Mouse (Mus musculus) lung, embryonic 16.5 days (tissue): ENCODE measurements around the gene Fcgrt. TPM values are rescaled to one million over a fixed set of nuclear protein-coding genes. Genes with fewer than 3 reads are reported as not detected.

ENCODE experiments used
- ATAC-seq: fragments of 200-750 bp; cut with Nextera tagmentation; 2 replicates; pipeline ENCODE4 v1.8.0; 2017; ENCODE audit warnings: low read depth, mild to moderate bottlenecking, moderate library complexity
- H3K27ac ChIP-seq: fragments of 300-500 bp; sonication (generic); 2 replicates; pipeline ENCODE4 v1.5.1; 2014; ENCODE audit warnings: mild to moderate bottlenecking, control low read depth, low read length
- H3K27me3 ChIP-seq: fragments of 300-500 bp; sonication (generic); 2 replicates; pipeline ENCODE4 v1.6.1; 2014; ENCODE audit warnings: low read depth, low read length, mixed read lengths; ENCODE audit not compliant: control insufficient read depth, insufficient read depth
- H3K36me3 ChIP-seq: fragments of 300-500 bp; sonication (generic); 2 replicates; pipeline ENCODE4 v1.6.1; 2014; ENCODE audit warnings: low read length; ENCODE audit not compliant: control insufficient read depth, insufficient read depth
- H3K4me1 ChIP-seq: fragments of 300-500 bp; sonication (generic); replicated peaks from 2 replicates; pipeline ENCODE4 v1.6.1; 2014; ENCODE audit warnings: low read length, mixed read lengths; ENCODE audit not compliant: control insufficient read depth, insufficient read depth
- H3K4me2 ChIP-seq: fragments of 300-500 bp; sonication (generic); 2 replicates; pipeline ENCODE4 v1.6.1; 2014; ENCODE audit warnings: low read depth, low read length, control low read depth
- H3K4me3 ChIP-seq: fragments of 300-500 bp; sonication (generic); 2 replicates; pipeline ENCODE4 v1.5.1; 2014; ENCODE audit warnings: mild to moderate bottlenecking, low read length, control low read depth
- H3K9ac ChIP-seq: fragments of 300-500 bp; sonication (generic); 2 replicates; pipeline ENCODE4 v1.6.1; 2014; ENCODE audit warnings: low read length, control low read depth
- H3K9me3 ChIP-seq: fragments of 300-500 bp; sonication (generic); 2 replicates; pipeline ENCODE4 v1.6.1; 2016; ENCODE audit warnings: low read length; ENCODE audit not compliant: control insufficient read depth
- WGBS: fragments of 180-500 bp; shearing (Covaris S2); extraction: QIAGEN DNeasy Blood & Tissue Kit; methylation state at CpG from one replicate; pipeline ENCODE4 v1.1.7; 2014; 5-methylcytosine and 5-hydroxymethylcytosine counted together
- polyA plus RNA-seq: library from polyadenylated mRNA; unstranded; fragments of >200 nt; fragmentation: Nextera tagmentation; extraction: Ambion mirVana; gene quantifications from 2 replicates; pipeline ENCODE4 v1.2.1, GENCODE M21; 2015

Fcgrt gene
- polyA plus RNA-seq, 1 experiment from 2014 or later: 93.7 TPM

DNA sequence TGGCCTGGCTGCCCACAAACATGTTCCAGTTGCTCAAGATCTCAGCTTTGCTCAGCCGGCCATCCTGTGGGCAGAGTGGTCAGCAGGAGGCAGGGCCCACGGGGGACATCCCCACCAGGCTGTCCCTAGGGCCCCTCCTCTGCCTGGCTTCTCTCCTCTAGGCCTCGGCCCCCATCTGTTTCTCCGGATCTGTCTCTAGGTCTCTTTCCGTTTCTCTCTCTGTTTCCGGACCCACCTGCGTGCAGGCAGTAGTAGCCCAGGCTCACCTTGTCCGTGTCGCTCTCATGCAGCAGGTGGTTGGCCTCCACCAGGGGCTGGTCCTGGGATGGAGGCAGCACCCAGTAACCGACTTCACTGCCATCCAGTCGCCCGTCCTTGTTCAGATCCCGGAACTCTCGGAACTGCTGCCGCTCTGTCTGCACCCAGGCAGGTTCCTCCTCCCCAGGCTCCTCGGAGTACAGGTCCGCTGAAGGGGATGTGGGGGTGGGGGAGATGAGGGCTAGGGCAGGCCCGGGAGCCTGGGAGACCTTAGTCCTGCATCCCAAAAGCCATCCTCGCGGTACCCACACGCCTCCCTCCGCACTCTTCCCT is 20.3 kb downstream of the Fcgrt start:
- peaks cover 7% of the 10 kb centered on the region; the same call in 1 of the 2 replicates for H3K4me1 ChIP-seq
- peaks cover 34% of the 10 kb centered on the region for H3K36me3 ChIP-seq
- 75% methylated on average over 22 of the region's 22 CpGs for WGBS
- peak overlapping the region; percentile 13; the same call in 1 of the 2 replicates for H3K9ac ChIP-seq
- no peaks in the 10 kb centered on the region for H3K9me3 ChIP-seq
- ATAC-seq: no peak
- H3K27me3 ChIP-seq: no peaks in the 10 kb centered on the region
- H3K4me2 ChIP-seq: no peak overlapping the region
- H3K4me3 ChIP-seq: no peak overlapping the region
- 0 out of 2 replicates have a peak overlapping the region, but pooled peaks have one; percentile 16 for H3K27ac ChIP-seq

DNA sequence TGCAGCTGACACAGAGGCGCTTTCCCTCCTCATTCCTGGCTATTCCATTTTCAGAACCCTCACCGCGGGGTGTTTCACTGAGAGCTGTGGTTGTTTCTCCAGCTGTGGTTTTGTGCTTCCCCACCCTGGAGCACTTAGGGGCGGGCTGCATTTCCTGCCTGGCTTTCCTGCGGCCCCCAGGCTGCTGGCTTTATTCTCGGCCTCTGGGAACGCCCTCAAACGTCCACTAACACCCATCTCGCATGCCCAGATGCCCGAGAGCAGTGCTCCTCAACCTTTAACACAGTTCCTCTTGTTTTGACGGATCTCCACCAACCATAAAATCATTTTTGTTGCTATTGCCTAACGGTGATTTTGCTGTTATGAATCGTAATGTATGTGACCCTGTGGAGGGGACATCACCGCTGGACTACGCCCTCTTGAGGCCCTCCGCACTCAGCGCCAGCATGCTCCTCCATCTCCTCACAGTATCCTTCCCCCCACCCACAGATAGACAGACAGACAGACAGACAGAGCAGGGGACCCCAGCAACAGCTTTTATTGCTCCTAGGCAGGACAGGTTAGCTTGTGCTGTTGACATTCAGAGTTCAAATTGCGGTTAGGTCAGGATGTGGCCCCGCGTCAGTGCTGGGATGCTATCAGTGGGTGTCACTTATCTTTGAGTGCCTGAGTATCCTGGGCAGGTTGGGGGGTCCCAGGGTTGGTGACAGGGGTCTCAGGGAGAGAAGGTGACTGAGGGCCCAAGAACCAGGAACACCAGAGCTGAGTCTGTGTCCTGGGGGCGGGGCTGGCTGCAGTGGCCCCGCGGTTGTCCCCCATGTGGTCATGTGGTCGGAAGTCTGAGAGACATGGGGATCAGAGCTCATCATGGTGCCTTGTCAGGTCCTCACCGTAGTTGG is 21.0 kb downstream of the Fcgrt start:
- peak overlapping the region; percentile 45 for H3K9ac ChIP-seq
- H3K4me1 ChIP-seq: peaks cover 7% of the 10 kb centered on the region; the same call in 1 of the 2 replicates
- H3K9me3 ChIP-seq: no peaks in the 10 kb centered on the region
- H3K4me2 ChIP-seq: 0 out of 2 replicates have a peak overlapping the region, but pooled peaks have one; percentile 14
- no peak overlapping the region for H3K4me3 ChIP-seq
- H3K27me3 ChIP-seq: no peaks in the 10 kb centered on the region
- peak overlapping the region; percentile 76 for H3K27ac ChIP-seq
- ATAC-seq: peak; percentile 30
- H3K36me3 ChIP-seq: peaks cover 30% of the 10 kb centered on the region
- 64% methylated on average over 25 of the region's 25 CpGs for WGBS

DNA sequence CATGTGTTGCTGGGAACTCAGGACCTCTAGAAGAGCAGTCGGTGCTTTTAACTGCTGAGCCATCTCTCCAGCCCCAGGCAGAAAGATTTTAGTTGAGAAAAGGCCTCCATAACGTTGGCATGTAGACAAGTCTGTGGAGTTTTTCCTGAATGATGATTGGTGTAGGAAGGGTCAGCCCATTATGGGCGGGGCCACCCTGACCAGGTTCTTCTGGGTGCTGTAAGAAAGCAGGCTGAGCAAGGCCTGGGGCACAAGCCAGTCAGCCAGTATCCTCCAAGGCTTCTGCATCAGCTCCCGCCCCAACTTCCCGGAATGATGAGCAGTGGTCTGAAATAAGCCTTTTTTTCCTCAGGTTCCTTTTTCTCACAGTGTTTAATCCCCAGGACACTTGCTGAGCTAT is 22.6 kb downstream of the Fcgrt start:
- ATAC-seq: no peak
- Histone ChIP-seq H3K4me3 (no peak overlapping the region), H3K27me3 (no peaks in the 10 kb centered on the region), H3K9ac (no peak overlapping the region), H3K4me1 (peaks cover 7% of the 10 kb centered on the region; the same call in 1 of the 2 replicates), H3K36me3 (peaks cover 28% of the 10 kb centered on the region), H3K27ac (no peak overlapping the region), H3K4me2 (no peak overlapping the region), H3K9me3 (no peaks in the 10 kb centered on the region)
- 50% methylated on average over 5 of the region's 5 CpGs for WGBS

DNA sequence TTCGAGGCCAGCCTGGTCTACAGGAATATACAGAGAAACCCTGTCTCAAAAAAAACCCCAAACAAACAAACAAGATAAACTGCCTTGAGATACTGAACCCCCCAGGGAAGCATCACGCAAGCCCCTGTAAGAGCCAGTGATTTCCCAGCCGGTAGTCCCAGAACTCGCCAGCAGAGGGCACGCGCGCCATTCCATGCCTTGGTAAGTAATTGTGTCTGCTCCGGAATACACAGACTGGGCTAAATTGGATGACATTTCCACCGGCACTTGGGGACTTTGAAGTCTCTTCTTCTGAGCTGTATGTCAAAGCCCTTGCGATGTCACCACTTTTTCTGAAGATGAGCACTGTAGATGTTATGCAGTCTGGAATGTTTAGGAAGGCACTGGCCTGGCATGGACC is 23.8 kb downstream of the Fcgrt start:
- no peak overlapping the region for H3K4me3 ChIP-seq
- WGBS: 1% methylated on average over 10 of the region's 10 CpGs
- no peaks in the 10 kb centered on the region for H3K27me3 ChIP-seq
- ATAC-seq: peak; percentile 65
- H3K27ac ChIP-seq: no peak overlapping the region
- H3K9ac ChIP-seq: no peak overlapping the region
- H3K36me3 ChIP-seq: peaks cover 29% of the 10 kb centered on the region
- H3K9me3 ChIP-seq: no peaks in the 10 kb centered on the region
- H3K4me2 ChIP-seq: no peak overlapping the region
- H3K4me1 ChIP-seq: peaks cover 7% of the 10 kb centered on the region; the same call in 1 of the 2 replicates

DNA sequence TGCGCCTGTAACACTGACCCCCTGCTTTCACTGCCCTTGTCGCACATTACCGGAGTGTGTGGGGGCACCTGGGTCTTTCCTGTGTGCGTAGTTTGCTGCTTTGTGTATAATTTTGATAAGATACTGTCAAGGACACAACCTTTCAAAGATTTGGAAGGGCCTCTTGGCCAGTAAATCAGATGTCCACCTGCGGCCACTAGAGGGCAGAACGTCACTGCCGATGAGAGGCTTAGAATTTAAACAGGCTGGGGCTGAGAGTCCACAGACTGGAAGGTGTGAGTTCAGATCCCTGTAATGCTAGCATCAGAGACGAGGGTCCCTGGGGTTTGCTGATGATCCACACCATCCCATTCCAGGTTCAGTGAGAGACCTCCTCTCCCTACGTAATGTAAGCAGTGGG is 25.1 kb downstream of the Fcgrt start:
- H3K9me3 ChIP-seq: no peaks in the 10 kb centered on the region
- H3K4me2 ChIP-seq: no peak overlapping the region
- H3K4me3 ChIP-seq: no peak overlapping the region
- H3K27me3 ChIP-seq: no peaks in the 10 kb centered on the region
- no peak overlapping the region for H3K9ac ChIP-seq
- ATAC-seq: peak; percentile 26; the same call in 1 of the 2 replicates
- H3K36me3 ChIP-seq: peaks cover 28% of the 10 kb centered on the region
- 27% methylated on average over 9 of the region's 9 CpGs for WGBS
- peaks cover 7% of the 10 kb centered on the region; the same call in 1 of the 2 replicates for H3K4me1 ChIP-seq
- H3K27ac ChIP-seq: no peak overlapping the region

DNA sequence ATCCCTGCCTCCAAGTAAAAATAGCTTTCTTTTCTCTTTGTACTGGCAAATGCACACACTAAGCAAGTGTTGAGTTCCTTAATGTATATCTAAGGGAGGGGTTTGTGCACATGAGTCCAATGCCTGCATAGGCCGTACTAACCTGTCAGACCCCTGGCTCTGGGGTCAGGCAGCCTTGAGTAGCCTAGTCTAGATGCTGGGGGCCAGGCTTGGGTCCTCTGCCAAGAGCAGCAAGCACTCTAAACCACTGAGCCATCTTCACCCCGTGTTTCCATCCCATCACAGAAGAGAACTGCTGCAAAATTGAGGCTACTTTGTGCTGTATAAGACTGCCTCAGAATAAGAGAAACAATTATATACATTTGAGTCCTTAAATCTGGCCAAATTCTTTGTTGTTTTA is 25.8 kb downstream of the Fcgrt start:
- Histone ChIP-seq H3K4me1 (peaks cover 6% of the 10 kb centered on the region; the same call in 1 of the 2 replicates), H3K36me3 (peaks cover 22% of the 10 kb centered on the region), H3K27ac (no peak overlapping the region), H3K4me2 (no peak overlapping the region), H3K27me3 (no peaks in the 10 kb centered on the region), H3K9me3 (no peaks in the 10 kb centered on the region), H3K4me3 (no peak overlapping the region), H3K9ac (no peak overlapping the region)
- no peak for ATAC-seq
- 86% methylated on average over 2 of the region's 2 CpGs for WGBS

DNA sequence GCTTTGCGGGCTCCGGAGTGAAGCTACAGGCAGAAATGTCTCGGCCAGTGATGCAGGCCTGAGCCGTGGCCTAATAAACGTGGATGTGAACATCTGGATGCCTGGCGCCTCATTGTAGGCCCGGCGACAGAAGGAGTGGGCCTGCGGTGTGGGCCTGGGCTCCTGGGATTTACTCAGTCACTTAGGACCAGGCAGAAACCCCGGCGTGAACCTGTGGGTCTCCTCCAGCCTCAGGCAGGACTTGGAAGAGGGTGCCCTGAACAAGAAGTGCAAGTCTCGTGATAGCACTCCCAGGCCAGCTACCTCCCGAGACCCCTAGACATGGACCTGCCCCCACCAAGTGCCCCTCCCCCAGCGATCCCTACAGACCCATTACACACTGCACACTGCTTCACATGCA is 26.3 kb downstream of the Fcgrt start:
- no peak overlapping the region for H3K9ac ChIP-seq
- no peak overlapping the region for H3K4me2 ChIP-seq
- H3K27ac ChIP-seq: no peak overlapping the region
- peaks cover 22% of the 10 kb centered on the region for H3K36me3 ChIP-seq
- H3K27me3 ChIP-seq: no peaks in the 10 kb centered on the region
- 88% methylated on average over 14 of the region's 14 CpGs for WGBS
- H3K4me3 ChIP-seq: no peak overlapping the region
- no peaks in the 10 kb centered on the region for H3K9me3 ChIP-seq
- no peak for ATAC-seq
- H3K4me1 ChIP-seq: peaks cover 4% of the 10 kb centered on the region; the same call in 1 of the 2 replicates

DNA sequence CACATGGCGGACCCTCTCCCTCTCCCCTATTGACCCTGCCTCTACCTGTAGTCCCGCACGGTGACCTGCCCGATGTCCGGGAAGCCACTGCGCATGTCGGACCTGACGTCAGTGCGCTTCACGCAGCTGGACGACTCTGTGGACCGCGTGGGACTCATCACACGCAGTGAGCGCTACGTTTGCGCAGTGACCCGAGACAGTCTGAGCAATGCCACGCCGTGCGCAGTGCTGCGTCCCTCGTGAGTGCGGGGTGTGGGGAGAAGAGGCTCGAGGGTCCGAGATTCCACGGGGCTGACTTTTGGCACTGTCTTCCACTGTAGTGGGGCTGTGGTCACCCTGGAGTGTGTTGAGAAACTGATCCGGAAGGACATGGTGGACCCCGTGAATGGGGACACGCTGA is 27.1 kb downstream of the Fcgrt start:
- no peak overlapping the region for H3K4me3 ChIP-seq
- peaks cover 22% of the 10 kb centered on the region for H3K36me3 ChIP-seq
- peaks cover 4% of the 10 kb centered on the region; the same call in 1 of the 2 replicates for H3K4me1 ChIP-seq
- no peaks in the 10 kb centered on the region for H3K9me3 ChIP-seq
- 86% methylated on average over 30 of the region's 30 CpGs for WGBS
- no peak overlapping the region for H3K4me2 ChIP-seq
- H3K27ac ChIP-seq: no peak overlapping the region
- H3K9ac ChIP-seq: no peak overlapping the region
- no peaks in the 10 kb centered on the region for H3K27me3 ChIP-seq
- no peak for ATAC-seq

DNA sequence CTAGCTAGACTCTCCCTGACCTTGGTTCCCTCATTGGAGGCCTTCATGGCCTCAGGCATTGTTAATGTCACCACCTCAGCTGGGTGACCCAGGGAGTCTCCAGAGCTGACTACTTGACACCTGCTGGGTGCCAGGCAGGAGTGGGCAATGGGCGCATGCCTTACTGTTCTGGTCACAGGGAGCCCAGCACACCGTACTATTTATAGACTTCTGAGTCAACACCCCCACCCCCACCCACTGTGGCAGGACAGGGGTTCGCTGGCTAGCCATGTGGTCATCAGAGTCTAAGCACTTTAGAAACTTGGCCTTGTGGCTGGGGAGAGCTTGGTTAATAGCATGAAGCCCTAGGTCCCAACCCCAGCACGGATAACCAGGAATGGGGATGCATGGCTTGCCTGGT is 28.2 kb downstream of the Fcgrt start:
- H3K27me3 ChIP-seq: no peaks in the 10 kb centered on the region
- no peak overlapping the region for H3K9ac ChIP-seq
- 73% methylated on average over 4 of the region's 4 CpGs for WGBS
- H3K4me2 ChIP-seq: no peak overlapping the region
- peaks cover 22% of the 10 kb centered on the region for H3K36me3 ChIP-seq
- no peaks in the 10 kb centered on the region for H3K9me3 ChIP-seq
- H3K4me1 ChIP-seq: peaks cover 4% of the 10 kb centered on the region; the same call in 1 of the 2 replicates
- no peak for ATAC-seq
- no peak overlapping the region for H3K4me3 ChIP-seq
- no peak overlapping the region for H3K27ac ChIP-seq
